Mouse (Mus musculus) bone marrow, adult 2 months (tissue): ENCODE results near the gene Zfp646. TPM values are rescaled to one million over a fixed set of nuclear protein-coding genes. Genes with fewer than 3 reads are reported as not detected.

ENCODE experiments used
- H3K27ac ChIP-seq: fragments of 200-500 bp; 2 replicates; pipeline ENCODE4 v1.5.1; 2012; ENCODE audit warnings: low read depth, mild to moderate bottlenecking, control low read depth, inconsistent platforms, low read length; ENCODE audit not compliant: control insufficient read depth, poor library complexity, insufficient read depth
- H3K4me1 ChIP-seq: fragments of 200-500 bp; 2 replicates; pipeline ENCODE4 v1.6.1; 2011; ENCODE audit warnings: low read length; ENCODE audit not compliant: control insufficient read depth, insufficient read depth
- H3K4me3 ChIP-seq: fragments of 200-500 bp; replicated peaks from 2 replicates; pipeline ENCODE3; 2011; ENCODE audit warnings: mild to moderate bottlenecking, low read depth, low read length, control low read depth; ENCODE audit not compliant: control insufficient read depth
- CTCF ChIP-seq: fragments of 200-500 bp; IDR thresholded peaks from 2 replicates; pipeline ENCODE4 v1.5.1; 2011; ENCODE audit warnings: low read length, control low read depth; ENCODE audit not compliant: control insufficient read depth, insufficient read depth
- POLR2A ChIP-seq: fragments of 200-500 bp; IDR thresholded peaks from 2 replicates; pipeline ENCODE4 v1.6.1; 2011; ENCODE audit warnings: low read depth, mild to moderate bottlenecking, control low read depth, low read length, borderline replicate concordance; ENCODE audit not compliant: control insufficient read depth
- WGBS: fragments of 180-500 bp; shearing (Covaris S2); methylation state at CpG from one replicate; pipeline ENCODE4 v1.1.7; 2018; 5-methylcytosine and 5-hydroxymethylcytosine counted together
- polyA plus RNA-seq: library from polyadenylated mRNA; stranded (reverse); fragments of >200 nt; gene quantifications from 2 replicates; pipeline ENCODE4 v1.2.4, GENCODE M21; 2011; ENCODE audit warnings: low replicate concordance; ENCODE audit not compliant: missing spikeins, insufficient read depth, insufficient read length

The Zfp646 gene
- polyA plus RNA-seq, 1 experiment: 24.7 TPM

GRCm38 (mm10) chr7:127901772-127902171, 25.8 kb downstream of the Zfp646 start:
- Histone ChIP-seq H3K4me1 (peaks cover 2% of the 10 kb centered on the region; the same call in 1 of the 2 replicates), H3K27ac (no peak overlapping the region), H3K4me3 (no peak overlapping the region)
- 66% methylated on average over 2 of the region's 2 CpGs for WGBS
- TF ChIP-seq CTCF: no peak
- TF ChIP-seq POLR2A: no peak

- H3K4me1 ChIP-seq: peaks cover 2% of the 10 kb centered on the region; the same call in 1 of the 2 replicates
- peak within 1 kb of the TSS; percentile 66 for H3K27ac ChIP-seq
- TF ChIP-seq POLR2A (peak; percentile 65; the same call in 1 of the 2 replicates), CTCF (no peak)
- WGBS: 5% methylated on average over 38 of the region's 38 CpGs
- H3K4me3 ChIP-seq: peak within 1 kb of the TSS; percentile 82
These were observed 28.2 kb downstream of the Zfp646 start, which contains the start of gene Bckdk for GRCm38 (mm10) chr7:127903971-127904796. Gene Bckdk, plus strand, starts transcription at chr7:127904082.

GRCm38 (mm10) chr7:127907939-127908338, 31.9 kb downstream of the Zfp646 start:
- 92% methylated on average over 12 of the region's 12 CpGs for WGBS
- Histone ChIP-seq H3K4me1 (peaks cover 2% of the 10 kb centered on the region; the same call in 1 of the 2 replicates), H3K27ac (no peak overlapping the region), H3K4me3 (no peak overlapping the region)
- no peak for TF ChIP-seq POLR2A
- TF ChIP-seq CTCF: no peak

- Histone ChIP-seq H3K27ac (no peak overlapping the region), H3K4me1 (peaks cover 2% of the 10 kb centered on the region; the same call in 1 of the 2 replicates), H3K4me3 (no peak overlapping the region)
- TF ChIP-seq POLR2A (no peak), CTCF (no peak)
- 81% methylated on average over 4 of the region's 4 CpGs for WGBS
These were observed 32.6 kb downstream of the Zfp646 start for GRCm38 (mm10) chr7:127908656-127909055.

- WGBS: 2% methylated on average over 40 of the region's 40 CpGs
- H3K4me1 ChIP-seq: no peaks in the 10 kb centered on the region
- H3K27ac ChIP-seq: peak within 1 kb of the TSS; percentile 66
- H3K4me3 ChIP-seq: peak within 1 kb of the TSS; percentile 83
- peak; percentile 70; the same call in 1 of the 2 replicates for TF ChIP-seq POLR2A
- TF ChIP-seq CTCF: no peak
These were observed 36.3 kb downstream of the Zfp646 start, which contains the start of gene Kat8 for GRCm38 (mm10) chr7:127912190-127912871. Gene Kat8, plus strand, starts transcription at chr7:127912516.

GRCm38 (mm10) chr7:127912938-127913337, 36.9 kb downstream of the Zfp646 start:
- Histone ChIP-seq H3K4me1 (no peaks in the 10 kb centered on the region), H3K27ac (no peak overlapping the region), H3K4me3 (peak overlapping the region; percentile 83)
- TF ChIP-seq CTCF (no peak), POLR2A (no peak)
- WGBS: 3% methylated on average over 4 of the region's 4 CpGs

- H3K4me3 ChIP-seq: no peak overlapping the region
- H3K4me1 ChIP-seq: no peaks in the 10 kb centered on the region
- WGBS: 79% methylated on average over 12 of the region's 12 CpGs
- TF ChIP-seq CTCF (no peak), POLR2A (no peak)
- H3K27ac ChIP-seq: no peak overlapping the region
These were observed 39.3 kb downstream of the Zfp646 start for GRCm38 (mm10) chr7:127915293-127915692.

GRCm38 (mm10) chr7:127918203-127918602, 42.2 kb downstream of the Zfp646 start:
- WGBS: 33% methylated on average over 3 of the region's 3 CpGs
- Histone ChIP-seq H3K4me1 (peaks cover 3% of the 10 kb centered on the region), H3K4me3 (no peak overlapping the region), H3K27ac (no peak overlapping the region)
- TF ChIP-seq CTCF (peak; percentile 59), POLR2A (no peak)

- WGBS: 71% methylated on average over 7 of the region's 7 CpGs
- H3K27ac ChIP-seq: no peak overlapping the region
- H3K4me1 ChIP-seq: peaks cover 3% of the 10 kb centered on the region
These were observed 43.3 kb downstream of the Zfp646 start for GRCm38 (mm10) chr7:127919290-127919689.

More at GRCm38 (mm10) chr7:127919290-127919689, 43.3 kb downstream of the Zfp646 start:
- no peak for TF ChIP-seq POLR2A
- H3K4me3 ChIP-seq: no peak overlapping the region
